Mouse (Mus musculus): ENCODE measurements around the gene Paxx. TPM values are rescaled to one million over a fixed set of nuclear protein-coding genes. Genes with fewer than 3 reads are reported as not detected.

Paxx gene
- polyA plus RNA-seq, 1 experiment from 2014 or later: 9.1 TPM

DNA sequence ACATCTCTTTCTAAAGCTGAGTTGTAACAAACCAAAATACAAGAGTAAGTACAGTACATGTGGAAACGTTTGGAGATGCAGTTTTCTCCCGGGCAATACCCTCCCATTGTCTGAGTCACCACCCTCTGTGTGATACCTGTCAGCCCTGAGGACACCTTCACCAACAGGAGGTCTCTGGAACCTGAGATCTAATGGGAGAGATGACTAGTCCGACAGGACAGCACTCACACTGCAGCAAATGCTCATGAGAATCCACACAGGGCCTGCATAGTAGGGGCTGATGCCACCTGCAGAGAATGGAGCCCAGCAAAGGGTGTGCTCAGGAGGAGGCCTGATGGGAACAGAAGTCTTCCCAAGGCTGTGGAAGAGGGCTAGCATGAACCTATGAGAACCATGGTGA is 513 bp upstream of the Paxx start:
- peak overlapping the region; percentile 79 for H3K4me3 ChIP-seq
- whole genome bisulfite sequencing (ENCODE audit: insufficient replicate concordance): 10% methylated on average over 3 of the region's 3 CpGs
- peaks cover 44% of the 10 kb centered on the region for H3K4me1 ChIP-seq
- H3K4me2 ChIP-seq: peak overlapping the region; percentile 96
- H3K36me3 ChIP-seq: peaks cover 6% of the 10 kb centered on the region; the same call in 1 of the 2 replicates
- no peak for ATAC-seq
- no peaks in the 10 kb centered on the region for H3K27me3 ChIP-seq (replicated peaks)
- H3K9ac ChIP-seq: peak overlapping the region; percentile 45; the same call in 1 of the 2 replicates
- peak overlapping the region; percentile 90 for H3K27ac ChIP-seq
- no peaks in the 10 kb centered on the region for H3K9me3 ChIP-seq (replicated peaks)

DNA sequence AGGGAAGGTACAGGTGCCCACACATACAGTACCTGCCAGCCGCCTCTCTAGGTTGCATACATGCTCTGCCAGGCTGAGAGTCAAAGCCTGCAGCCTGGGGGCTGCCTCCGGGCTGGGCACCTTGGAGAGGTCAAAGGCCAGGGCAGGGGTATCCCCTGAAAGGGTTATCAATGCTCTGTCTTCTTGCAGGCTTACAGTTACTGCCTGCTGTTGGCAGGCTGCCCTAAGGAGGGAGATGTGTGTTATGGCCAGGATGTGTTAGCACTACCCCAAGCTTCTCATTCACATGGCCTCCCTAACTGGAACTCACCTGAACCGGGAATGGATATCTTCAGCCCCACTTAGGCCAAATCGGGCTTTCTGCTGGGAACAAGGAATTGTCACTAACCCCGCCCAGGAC is 759 bp downstream of the Paxx start:
- H3K27ac ChIP-seq: peak overlapping the region; percentile 90
- H3K27me3 ChIP-seq (replicated peaks): no peaks in the 10 kb centered on the region
- ATAC-seq: no peak
- H3K9me3 ChIP-seq (replicated peaks): no peaks in the 10 kb centered on the region
- peak overlapping the region; percentile 96 for H3K4me2 ChIP-seq
- peak overlapping the region; percentile 79 for H3K4me3 ChIP-seq
- H3K36me3 ChIP-seq: peaks cover 6% of the 10 kb centered on the region; the same call in 1 of the 2 replicates
- WGBS (ENCODE audit: insufficient replicate concordance): 28% methylated on average over 5 of the region's 5 CpGs
- H3K4me1 ChIP-seq: peaks cover 40% of the 10 kb centered on the region
- peak overlapping the region; percentile 84 for H3K9ac ChIP-seq

DNA sequence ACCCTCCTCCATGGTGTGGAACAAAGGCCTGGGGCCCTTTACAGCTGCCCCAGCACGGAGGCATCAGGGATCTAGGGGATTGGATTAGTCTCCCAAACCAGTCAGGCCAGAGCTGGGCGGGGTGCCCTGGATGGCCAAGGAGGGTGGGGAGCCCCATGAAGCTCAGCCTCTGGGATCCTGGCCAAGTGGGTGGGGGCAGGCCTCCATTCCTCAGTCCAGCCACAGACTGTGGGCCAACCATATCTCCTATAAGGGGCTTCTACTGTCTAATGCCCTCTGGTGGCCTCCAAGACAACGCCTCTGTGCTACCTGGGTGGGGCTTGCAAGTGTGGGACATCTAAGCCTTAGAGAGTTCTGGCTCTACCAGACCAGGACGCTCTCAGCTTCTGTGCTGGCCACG is 2.0 kb downstream of the Paxx start:
- Histone ChIP-seq H3K4me3 (no peak overlapping the region), H3K4me2 (no peak overlapping the region), H3K36me3 (peaks cover 6% of the 10 kb centered on the region; the same call in 1 of the 2 replicates), H3K9me3 (replicated peaks) (no peaks in the 10 kb centered on the region), H3K4me1 (peaks cover 39% of the 10 kb centered on the region), H3K9ac (no peak overlapping the region), H3K27me3 (replicated peaks) (no peaks in the 10 kb centered on the region), H3K27ac (no peak overlapping the region)
- 73% methylated on average over 5 of the region's 5 CpGs for WGBS (ENCODE audit: insufficient replicate concordance)
- no peak for ATAC-seq

DNA sequence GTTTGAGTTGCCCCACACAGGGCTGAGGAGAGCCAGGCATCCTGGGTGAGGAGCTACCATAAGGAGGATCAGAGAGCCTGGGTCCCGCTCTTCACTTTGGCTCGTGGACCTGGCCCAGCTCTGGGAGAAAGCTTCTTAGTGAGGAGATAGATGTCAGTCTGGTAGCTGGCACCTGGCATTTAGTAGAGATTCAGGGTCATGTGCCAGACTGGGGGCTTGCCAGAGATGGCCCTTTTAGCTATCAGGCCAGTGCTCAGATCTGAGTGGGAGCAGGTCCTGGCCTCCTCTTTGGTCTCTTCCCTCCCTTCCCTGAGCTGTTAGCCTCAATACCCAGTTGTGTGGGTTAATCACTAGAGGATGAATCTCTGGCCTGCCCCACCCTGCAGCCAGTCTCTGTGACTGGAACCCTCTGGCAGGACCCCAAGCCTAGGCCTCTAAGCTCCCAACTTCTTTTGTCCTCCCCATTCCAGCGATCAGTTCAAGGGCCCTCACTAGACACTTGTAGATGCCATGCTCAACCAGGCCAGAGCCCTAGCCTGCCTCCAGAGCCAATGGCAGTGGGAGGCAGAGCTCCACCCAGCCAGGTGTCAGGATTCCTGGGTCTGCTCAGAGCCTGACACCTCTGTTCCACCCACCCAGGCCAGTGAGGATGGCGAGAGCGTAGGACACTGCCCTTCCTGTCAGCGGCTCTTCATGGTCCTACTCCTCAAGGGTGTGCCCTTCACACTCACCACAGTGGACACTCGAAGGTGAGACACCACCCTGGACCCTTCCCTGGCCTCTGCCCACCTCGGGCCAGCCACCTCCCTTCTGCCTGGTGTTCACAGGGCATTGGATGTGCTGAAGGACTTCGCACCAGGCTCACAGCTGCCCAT is 3.6 kb downstream of the Paxx start:
- H3K27me3 ChIP-seq (replicated peaks): no peaks in the 10 kb centered on the region
- H3K9me3 ChIP-seq (replicated peaks): no peaks in the 10 kb centered on the region
- peaks cover 39% of the 10 kb centered on the region for H3K4me1 ChIP-seq
- peaks cover 6% of the 10 kb centered on the region; the same call in 1 of the 2 replicates for H3K36me3 ChIP-seq
- H3K4me2 ChIP-seq: no peak overlapping the region
- no peak overlapping the region for H3K27ac ChIP-seq
- H3K9ac ChIP-seq: no peak overlapping the region
- ATAC-seq: no peak
- WGBS (ENCODE audit: insufficient replicate concordance): 77% methylated on average over 9 of the region's 9 CpGs
- no peak overlapping the region for H3K4me3 ChIP-seq

DNA sequence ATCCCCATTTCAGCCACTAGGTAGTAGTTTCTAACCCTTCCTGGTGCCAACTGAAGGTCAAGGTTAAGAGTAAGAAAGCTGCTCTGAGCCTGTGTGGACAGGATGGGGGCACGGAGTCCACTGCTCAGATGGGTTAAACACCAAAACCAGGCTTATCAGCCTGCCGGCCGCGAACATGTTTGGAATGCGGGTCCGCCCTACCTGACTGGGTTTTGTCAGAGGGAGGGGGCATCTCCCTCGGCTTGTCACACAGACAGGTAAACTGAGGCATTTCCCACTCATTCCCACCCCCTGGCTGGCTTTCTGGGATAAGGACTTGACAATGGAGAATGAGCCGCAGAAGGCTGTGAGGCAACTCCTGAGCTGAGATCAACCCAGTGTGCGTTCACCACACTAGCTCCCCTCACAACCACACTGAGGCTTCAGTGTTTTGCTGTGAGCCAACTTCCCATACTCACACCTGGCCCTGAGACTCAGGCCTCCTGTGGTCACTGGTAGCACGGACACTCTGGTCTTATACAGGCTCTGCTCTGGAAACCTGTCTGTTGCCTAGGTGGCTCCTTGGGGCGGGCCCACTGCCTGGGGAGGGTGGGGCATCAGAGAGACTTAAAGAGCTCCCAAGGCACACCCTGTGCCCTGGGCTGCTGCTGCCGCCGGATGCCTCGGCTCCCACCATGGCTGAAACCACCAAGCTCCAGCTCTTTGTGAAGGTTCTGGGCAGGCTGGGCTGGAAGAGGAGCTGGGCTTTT is 4.5 kb downstream of the Paxx start, which contains the start of gene Clic3:
Gene Clic3 (plus strand): TSS at position 634 of the 749 bp plus-strand sequence.
- no peak within 1 kb of the TSS for H3K27ac ChIP-seq
- peaks cover 36% of the 10 kb centered on the region for H3K4me1 ChIP-seq
- no peaks in the 10 kb centered on the region for H3K27me3 ChIP-seq (replicated peaks)
- 50% methylated on average over 14 of the region's 14 CpGs for WGBS (ENCODE audit: insufficient replicate concordance)
- H3K4me3 ChIP-seq: no peak within 1 kb of the TSS
- H3K36me3 ChIP-seq: peaks cover 6% of the 10 kb centered on the region; the same call in 1 of the 2 replicates
- H3K9me3 ChIP-seq (replicated peaks): no peaks in the 10 kb centered on the region
- no peak within 1 kb of the TSS for H3K9ac ChIP-seq
- ATAC-seq: no peak
- no peak within 1 kb of the TSS for H3K4me2 ChIP-seq

DNA sequence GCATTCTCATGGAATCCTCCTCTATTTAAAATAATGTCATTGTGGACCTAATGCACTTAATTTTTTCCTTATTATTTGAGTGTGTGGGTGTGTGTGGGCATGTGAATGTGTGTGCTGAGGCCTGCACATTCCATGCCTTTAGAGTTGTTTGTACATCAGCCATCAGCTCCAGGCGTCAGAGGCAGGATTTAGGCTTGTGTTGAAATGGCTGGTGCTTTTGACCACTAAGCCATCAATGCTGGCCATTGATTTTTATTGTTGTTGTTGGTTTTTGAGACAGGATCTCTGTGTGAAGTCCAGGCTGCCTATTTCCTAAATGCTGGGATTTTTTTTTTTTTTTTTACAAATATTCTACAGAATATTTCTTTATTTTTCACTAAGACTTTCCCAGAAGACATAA is 7.9 kb downstream of the Paxx start:
- Histone ChIP-seq H3K9me3 (replicated peaks) (no peaks in the 10 kb centered on the region), H3K4me3 (no peak overlapping the region), H3K4me1 (peaks cover 13% of the 10 kb centered on the region), H3K27me3 (replicated peaks) (no peaks in the 10 kb centered on the region), H3K4me2 (no peak overlapping the region), H3K27ac (no peak overlapping the region), H3K9ac (no peak overlapping the region), H3K36me3 (no peaks in the 10 kb centered on the region)
- WGBS (ENCODE audit: insufficient replicate concordance): 44% methylated on average over 1 of the region's 1 CpGs
- ATAC-seq: no peak

DNA sequence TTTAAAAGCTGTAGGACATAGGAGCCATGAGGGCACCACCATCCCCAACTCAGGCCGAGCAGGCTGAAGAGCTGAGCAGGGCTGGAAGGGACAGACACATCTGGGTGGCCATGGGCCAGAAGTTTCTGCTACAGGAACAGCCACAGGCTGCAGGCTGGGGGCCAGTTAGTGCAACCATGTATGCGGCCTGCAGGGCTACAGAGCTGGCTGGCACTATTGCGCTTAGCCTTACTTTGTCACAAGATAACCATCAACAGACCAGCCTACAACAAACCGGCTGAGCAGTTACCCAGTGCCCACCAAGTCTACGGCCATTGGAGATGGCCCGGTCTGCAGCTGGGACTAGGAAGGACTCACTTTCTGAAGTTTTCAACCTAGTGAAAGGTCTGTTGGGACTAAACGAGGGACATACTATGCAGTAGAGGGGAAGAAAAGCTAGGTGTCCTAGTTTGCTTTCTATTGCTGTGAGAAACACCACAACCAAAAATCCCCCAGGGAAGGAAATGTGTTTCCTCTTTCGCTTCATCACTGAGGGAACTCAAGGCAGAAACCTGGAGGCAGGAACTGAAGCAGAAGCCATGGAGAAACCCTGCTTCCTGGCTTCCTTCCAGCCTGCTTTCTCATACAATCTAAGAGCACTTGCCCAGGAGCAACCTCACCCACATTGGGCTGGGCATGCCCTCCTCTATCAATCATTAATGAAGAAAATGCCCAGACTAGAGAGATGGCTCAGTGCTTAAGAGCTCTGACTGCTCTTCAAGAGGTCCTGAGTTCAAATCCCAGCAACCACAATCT is 9.8 kb downstream of the Paxx start:
- Histone ChIP-seq H3K27me3 (replicated peaks) (no peaks in the 10 kb centered on the region), H3K4me1 (0 out of 2 replicates have a peak, but pooled peaks cover under 1% of the 10 kb centered on the region), H3K9me3 (replicated peaks) (no peaks in the 10 kb centered on the region), H3K4me3 (no peak overlapping the region), H3K36me3 (no peaks in the 10 kb centered on the region), H3K27ac (no peak overlapping the region), H3K4me2 (no peak overlapping the region), H3K9ac (no peak overlapping the region)
- 61% methylated on average over 8 of the region's 8 CpGs for WGBS (ENCODE audit: insufficient replicate concordance)
- ATAC-seq: no peak

DNA sequence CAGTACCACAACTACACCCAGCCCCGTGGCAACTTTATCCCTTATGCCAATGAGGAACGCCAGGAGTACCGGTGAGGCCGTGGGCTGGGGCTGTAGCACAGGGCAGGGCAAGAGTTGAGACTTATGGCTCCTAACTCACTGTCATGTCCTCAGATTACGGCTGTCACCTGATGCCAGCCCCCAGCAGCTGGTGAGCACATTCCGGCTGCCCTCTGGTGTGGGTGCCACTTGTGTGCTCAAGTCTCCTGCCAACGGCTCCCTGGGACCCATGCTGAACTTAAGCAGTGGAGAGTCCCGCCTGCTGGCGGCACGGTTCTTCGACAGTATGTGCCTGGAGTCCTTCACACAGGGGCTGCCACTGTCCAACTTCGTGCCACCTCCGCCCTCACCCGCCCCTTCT is 18.2 kb downstream of the Paxx start:
- Histone ChIP-seq H3K4me3 (no peak overlapping the region), H3K4me2 (no peak overlapping the region), H3K27ac (no peak overlapping the region), H3K9ac (no peak overlapping the region), H3K9me3 (replicated peaks) (no peaks in the 10 kb centered on the region), H3K27me3 (replicated peaks) (no peaks in the 10 kb centered on the region), H3K36me3 (peaks cover 32% of the 10 kb centered on the region), H3K4me1 (peaks cover 4% of the 10 kb centered on the region; the same call in 1 of the 2 replicates)
- WGBS (ENCODE audit: insufficient replicate concordance): 81% methylated on average over 14 of the region's 14 CpGs
- ATAC-seq: no peak

DNA sequence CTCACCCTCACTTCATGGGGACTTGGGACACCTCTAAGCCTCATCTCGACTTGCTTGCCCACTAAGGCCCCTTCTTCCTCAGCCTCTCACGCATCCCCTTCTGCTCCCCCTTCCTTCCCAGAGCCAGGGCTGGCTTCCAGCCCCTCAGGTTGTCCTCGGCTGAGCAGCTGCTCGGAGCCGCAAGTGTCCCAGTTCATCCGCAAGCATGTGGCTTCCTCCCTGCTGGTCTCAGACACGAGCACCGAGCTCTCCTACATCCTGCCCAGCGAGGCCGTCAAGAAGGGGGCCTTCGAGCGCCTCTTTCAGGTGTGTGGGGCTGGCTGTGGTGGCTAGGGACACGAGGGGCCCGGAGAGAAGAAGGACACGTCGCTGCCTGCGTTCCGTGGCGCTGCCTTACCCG is 19.8 kb downstream of the Paxx start:
- WGBS (ENCODE audit: insufficient replicate concordance): 78% methylated on average over 20 of the region's 20 CpGs
- H3K4me1 ChIP-seq: peaks cover 5% of the 10 kb centered on the region; the same call in 1 of the 2 replicates
- H3K27me3 ChIP-seq (replicated peaks): no peaks in the 10 kb centered on the region
- no peak overlapping the region for H3K4me3 ChIP-seq
- no peak for ATAC-seq
- H3K9me3 ChIP-seq (replicated peaks): no peaks in the 10 kb centered on the region
- H3K27ac ChIP-seq: no peak overlapping the region
- H3K4me2 ChIP-seq: no peak overlapping the region
- no peak overlapping the region for H3K9ac ChIP-seq
- peaks cover 38% of the 10 kb centered on the region for H3K36me3 ChIP-seq

DNA sequence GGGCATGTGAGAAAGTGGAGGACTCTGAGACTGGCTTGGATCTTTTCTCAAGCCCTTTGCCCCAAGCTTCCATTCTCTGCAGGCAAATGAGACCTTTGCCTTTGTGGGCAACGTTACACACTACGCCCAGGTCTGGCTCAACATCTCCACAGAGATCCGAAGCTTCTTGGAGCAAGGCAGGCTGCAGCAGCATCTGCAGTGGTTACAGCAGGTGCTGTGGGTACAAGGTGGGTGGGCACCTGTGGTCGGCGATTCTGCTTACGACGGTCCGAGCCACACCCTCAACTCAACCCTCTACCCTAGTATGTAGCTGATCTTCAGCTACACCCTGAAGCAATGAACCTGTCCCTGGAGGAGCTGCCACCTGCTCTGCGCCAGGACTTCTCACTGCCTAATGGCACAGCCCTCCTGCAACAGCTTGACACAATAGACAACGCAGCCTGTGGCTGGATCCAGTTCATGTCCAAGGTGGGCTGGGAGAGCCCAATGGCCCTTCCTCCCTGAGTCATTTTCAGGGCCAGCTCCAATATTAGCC is 24.5 kb downstream of the Paxx start:
- Histone ChIP-seq H3K9me3 (replicated peaks) (no peaks in the 10 kb centered on the region), H3K4me3 (no peak overlapping the region), H3K27me3 (replicated peaks) (peaks cover 11% of the 10 kb centered on the region; the same call in 1 of the 2 replicates), H3K4me1 (peaks cover 19% of the 10 kb centered on the region), H3K4me2 (no peak overlapping the region), H3K36me3 (peaks cover 16% of the 10 kb centered on the region), H3K9ac (no peak overlapping the region), H3K27ac (no peak overlapping the region)
- no peak for ATAC-seq
- WGBS (ENCODE audit: insufficient replicate concordance): 73% methylated on average over 10 of the region's 10 CpGs

DNA sequence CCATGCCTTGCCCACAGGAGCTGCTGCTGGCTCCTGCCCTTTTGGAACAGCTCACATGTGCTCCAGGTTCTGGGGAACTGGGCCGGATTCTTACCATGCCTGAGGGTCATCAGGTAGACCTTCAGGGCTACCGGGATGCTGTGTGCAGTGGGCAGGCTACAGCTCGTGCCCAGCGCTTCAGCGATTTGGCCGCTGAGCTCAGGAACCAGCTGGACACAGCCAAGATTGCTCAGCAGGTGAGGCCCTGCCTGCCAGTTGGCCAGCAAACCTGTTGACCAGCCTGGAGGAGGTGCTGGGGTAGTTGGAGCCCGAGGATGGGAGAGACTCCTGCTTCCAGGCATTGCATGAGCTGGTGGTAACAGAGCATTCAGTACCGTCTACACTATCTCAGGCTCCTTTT is 26.6 kb downstream of the Paxx start:
- no peak overlapping the region for H3K4me2 ChIP-seq
- H3K4me1 ChIP-seq: peaks cover 26% of the 10 kb centered on the region
- peaks cover 10% of the 10 kb centered on the region for H3K36me3 ChIP-seq
- WGBS (ENCODE audit: insufficient replicate concordance): 73% methylated on average over 8 of the region's 8 CpGs
- no peak for ATAC-seq
- H3K4me3 ChIP-seq: no peak overlapping the region
- no peak overlapping the region for H3K9ac ChIP-seq
- peaks cover 26% of the 10 kb centered on the region for H3K27me3 ChIP-seq (replicated peaks)
- H3K27ac ChIP-seq: no peak overlapping the region
- no peaks in the 10 kb centered on the region for H3K9me3 ChIP-seq (replicated peaks)

Measured in liver, embryonic 12.5 days (tissue).